Mouse (Mus musculus): Measurements from ENCODE around the gene Ifitm2. TPM values are rescaled to one million over a fixed set of nuclear protein-coding genes. Genes with fewer than 3 reads are reported as not detected.

Gene Ifitm2
- polyA plus RNA-seq, 1 experiment from 2014 or later, result 1,048 TPM

- WGBS, result 83% methylated on average over 7 of the region's 7 CpGs
- peaks cover 5% of the 10 kb centered on the region for H3K4me1 ChIP-seq (replicated peaks; ENCODE audit: control insufficient read depth, insufficient read depth)
- H3K4me3 ChIP-seq (ENCODE audit: low read depth, low read length), result no peak overlapping the region
- no peak overlapping the region for H3K27ac ChIP-seq (replicated peaks)
- H3K9ac ChIP-seq (ENCODE audit: low read length), result no peak overlapping the region
- H3K27me3 ChIP-seq (ENCODE audit: control insufficient read depth, insufficient read depth, low read length), result no peaks in the 10 kb centered on the region
- H3K4me2 ChIP-seq (replicated peaks; ENCODE audit: low read depth), result no peak overlapping the region
- peaks cover 21% of the 10 kb centered on the region for H3K36me3 ChIP-seq (ENCODE audit: control insufficient read depth, insufficient read depth, low read length)
- H3K9me3 ChIP-seq (ENCODE audit: control insufficient read depth, low read length), result no peaks in the 10 kb centered on the region
- no peak for TF ChIP-seq CTCF (IDR thresholded peaks at IDR 0.05; ENCODE audit: low read depth)
- no peak for TF ChIP-seq EP300 (optimal IDR thresholded peaks at IDR 0.05)
- DNase-seq (ENCODE audit: low spot score) (no peak), ATAC-seq (ENCODE audit: low FRiP score, low TSS enrichment) (no peak)
These were observed 11.6 kb downstream of the Ifitm2 start for GRCm38 (mm10) chr7:140944236-140944635.

GRCm38 (mm10) chr7:140943356-140943755 lies 12.4 kb downstream of the Ifitm2 start:
- Histone ChIP-seq H3K4me2 (replicated peaks; ENCODE audit: low read depth) (peak overlapping the region; percentile 74; the same call in 1 of the 2 replicates), H3K9ac (ENCODE audit: low read length) (0 out of 2 replicates have a peak overlapping the region, but pooled peaks have one; percentile 23), H3K27ac (replicated peaks) (peak overlapping the region; percentile 96), H3K9me3 (ENCODE audit: control insufficient read depth, low read length) (no peaks in the 10 kb centered on the region), H3K36me3 (ENCODE audit: control insufficient read depth, insufficient read depth, low read length) (peaks cover 18% of the 10 kb centered on the region; the same call in 1 of the 2 replicates), H3K27me3 (ENCODE audit: control insufficient read depth, insufficient read depth, low read length) (no peaks in the 10 kb centered on the region), H3K4me3 (ENCODE audit: low read depth, low read length) (no peak overlapping the region), H3K4me1 (replicated peaks; ENCODE audit: control insufficient read depth, insufficient read depth) (peaks cover 5% of the 10 kb centered on the region)
- 62% methylated on average over 4 of the region's 4 CpGs for WGBS
- DNase-seq (ENCODE audit: low spot score) (peak; percentile 48), ATAC-seq (ENCODE audit: low FRiP score, low TSS enrichment) (no peak)
- TF ChIP-seq CTCF (IDR thresholded peaks at IDR 0.05; ENCODE audit: low read depth), result no peak
- no peak for TF ChIP-seq EP300 (optimal IDR thresholded peaks at IDR 0.05)

GRCm38 (mm10) chr7:140942811-140943210 lies 13.0 kb downstream of the Ifitm2 start:
- no peak for TF ChIP-seq CTCF (IDR thresholded peaks at IDR 0.05; ENCODE audit: low read depth)
- no peak for TF ChIP-seq EP300 (optimal IDR thresholded peaks at IDR 0.05)
- Histone ChIP-seq H3K27me3 (ENCODE audit: control insufficient read depth, insufficient read depth, low read length) (no peaks in the 10 kb centered on the region), H3K9me3 (ENCODE audit: control insufficient read depth, low read length) (no peaks in the 10 kb centered on the region), H3K27ac (replicated peaks) (peak overlapping the region; percentile 96), H3K4me3 (ENCODE audit: low read depth, low read length) (no peak overlapping the region), H3K36me3 (ENCODE audit: control insufficient read depth, insufficient read depth, low read length) (peaks cover 16% of the 10 kb centered on the region; the same call in 1 of the 2 replicates), H3K4me1 (replicated peaks; ENCODE audit: control insufficient read depth, insufficient read depth) (peaks cover 5% of the 10 kb centered on the region), H3K9ac (ENCODE audit: low read length) (peak overlapping the region; percentile 23; the same call in 1 of the 2 replicates), H3K4me2 (replicated peaks; ENCODE audit: low read depth) (peak overlapping the region; percentile 74)
- no peak for ATAC-seq (ENCODE audit: low FRiP score, low TSS enrichment)
- DNase-seq (ENCODE audit: low spot score), result no peak
- 77% methylated on average over 10 of the region's 10 CpGs for WGBS

GRCm38 (mm10) chr7:140942341-140942740 lies 13.4 kb downstream of the Ifitm2 start:
- Histone ChIP-seq H3K9ac (ENCODE audit: low read length) (peak overlapping the region; percentile 73), H3K4me2 (replicated peaks; ENCODE audit: low read depth) (peak overlapping the region; percentile 74), H3K4me3 (ENCODE audit: low read depth, low read length) (peak overlapping the region; percentile 49), H3K9me3 (ENCODE audit: control insufficient read depth, low read length) (no peaks in the 10 kb centered on the region), H3K4me1 (replicated peaks; ENCODE audit: control insufficient read depth, insufficient read depth) (peaks cover 5% of the 10 kb centered on the region), H3K27me3 (ENCODE audit: control insufficient read depth, insufficient read depth, low read length) (no peaks in the 10 kb centered on the region), H3K27ac (replicated peaks) (peak overlapping the region; percentile 96), H3K36me3 (ENCODE audit: control insufficient read depth, insufficient read depth, low read length) (peaks cover 14% of the 10 kb centered on the region; the same call in 1 of the 2 replicates)
- no peak for DNase-seq (ENCODE audit: low spot score)
- 0 out of 2 replicates have a peak, but pooled peaks have one; percentile 5 for ATAC-seq (ENCODE audit: low FRiP score, low TSS enrichment)
- TF ChIP-seq EP300 (optimal IDR thresholded peaks at IDR 0.05) (no peak), CTCF (IDR thresholded peaks at IDR 0.05; ENCODE audit: low read depth) (no peak)
- 31% methylated on average over 9 of the region's 9 CpGs for WGBS

GRCm38 (mm10) chr7:140941222-140942051 lies 14.3 kb downstream of the Ifitm2 start, which contains the start of gene Pgghg:
Pgghg (plus strand) TSS chr7:140941391.
- H3K4me3 ChIP-seq (ENCODE audit: low read depth, low read length), result peak within 1 kb of the TSS; percentile 49
- peak within 1 kb of the TSS; percentile 74 for H3K4me2 ChIP-seq (replicated peaks; ENCODE audit: low read depth)
- H3K27ac ChIP-seq (replicated peaks), result peak within 1 kb of the TSS; percentile 96
- no peaks in the 10 kb centered on the region for H3K9me3 ChIP-seq (ENCODE audit: control insufficient read depth, low read length)
- WGBS, result under 1% methylated on average over 33 of the region's 33 CpGs
- ATAC-seq (ENCODE audit: low FRiP score, low TSS enrichment), result peak; percentile 89
- DNase-seq (ENCODE audit: low spot score), result peak; percentile 88
- H3K36me3 ChIP-seq (ENCODE audit: control insufficient read depth, insufficient read depth, low read length), result peaks cover 10% of the 10 kb centered on the region; the same call in 1 of the 2 replicates
- peaks cover 5% of the 10 kb centered on the region for H3K4me1 ChIP-seq (replicated peaks; ENCODE audit: control insufficient read depth, insufficient read depth)
- peak within 1 kb of the TSS; percentile 73 for H3K9ac ChIP-seq (ENCODE audit: low read length)
- TF ChIP-seq EP300 (optimal IDR thresholded peaks at IDR 0.05) (peak; percentile 34), CTCF (IDR thresholded peaks at IDR 0.05; ENCODE audit: low read depth) (peak; percentile 94)
- H3K27me3 ChIP-seq (ENCODE audit: control insufficient read depth, insufficient read depth, low read length), result no peaks in the 10 kb centered on the region
